Mouse (Mus musculus) T-helper 1 cell (primary cell): ENCODE measurements around the gene Rbm45.

Experiments
- in situ Hi-C: fragments of 300-600 bp; cut with MboI, MseI; formaldehyde crosslinking; loops from one replicate; pipeline ENCODE4 v1.15.1; 2025; ENCODE audit warnings: high pct_unique_total_duplicates

The Rbm45 gene

DNA sequence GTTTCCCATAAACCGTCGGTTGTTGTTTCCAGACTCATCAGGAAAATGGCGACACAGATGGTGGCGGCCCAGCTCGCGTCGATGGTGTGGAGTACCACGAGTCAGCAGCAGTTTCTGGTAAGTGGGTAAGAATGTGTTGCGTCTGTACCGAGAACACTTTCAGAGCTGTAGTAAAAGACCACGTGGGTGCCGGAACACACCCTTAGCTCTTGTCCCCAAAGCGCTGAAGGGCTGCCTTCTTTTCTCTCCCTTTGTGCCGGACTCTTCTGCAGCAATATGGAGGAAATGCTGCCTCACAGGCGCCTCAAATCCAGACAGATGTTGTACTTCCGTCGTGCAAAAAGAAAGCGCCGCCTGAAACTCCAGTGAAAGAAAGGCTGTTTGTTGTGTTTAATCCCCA, 8.9 kb downstream of the Rbm45 start:
- in situ Hi-C loops, result loop anchor here (25.0 kb wide), 1 partner anchor 1534 kb away; no protein-coding TSS in a partner anchor

DNA sequence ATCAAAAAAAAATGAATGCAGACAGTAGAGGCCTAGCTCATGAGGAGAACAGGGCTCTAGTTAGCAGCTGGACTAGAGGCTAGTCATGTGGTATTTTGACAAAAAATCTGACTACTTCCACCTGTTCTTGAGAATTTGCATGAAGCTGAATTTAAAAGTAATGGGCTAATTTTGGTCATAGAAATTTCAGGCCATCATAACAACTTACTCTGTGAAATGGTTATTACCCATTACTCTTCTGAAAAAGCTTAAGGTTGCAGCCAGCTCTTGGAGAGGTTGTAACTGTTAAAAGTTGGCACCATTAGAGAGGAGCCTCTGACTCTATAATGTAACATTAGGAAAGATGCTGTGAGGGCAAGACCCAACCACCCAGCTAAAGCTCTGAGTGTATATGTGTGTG, 16.7 kb downstream of the Rbm45 start:
- in situ Hi-C loops, result loop anchor here (25.0 kb wide), 1 partner anchor 1526 kb away; no protein-coding TSS in a partner anchor

DNA sequence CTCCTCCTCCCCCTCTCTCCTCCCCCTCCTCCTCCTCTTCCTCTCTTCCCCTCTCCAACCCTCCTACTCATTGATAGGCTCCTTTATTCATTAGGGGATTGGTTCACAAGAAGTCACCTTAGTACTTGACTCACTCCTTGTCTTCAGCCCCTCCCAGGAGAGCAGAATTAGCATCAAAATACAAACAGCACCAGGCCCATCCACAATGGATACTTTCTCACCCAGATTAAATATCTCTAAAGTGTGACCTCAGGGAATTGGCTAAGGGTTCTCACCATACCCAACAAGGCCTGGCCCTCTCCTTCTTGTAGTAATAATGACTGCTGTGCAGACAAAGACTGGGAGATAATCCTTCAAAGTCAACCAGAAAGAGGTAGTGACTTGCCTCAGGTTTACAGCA, 30.4 kb downstream of the Rbm45 start:
- in situ Hi-C loops, result no loop called here

DNA sequence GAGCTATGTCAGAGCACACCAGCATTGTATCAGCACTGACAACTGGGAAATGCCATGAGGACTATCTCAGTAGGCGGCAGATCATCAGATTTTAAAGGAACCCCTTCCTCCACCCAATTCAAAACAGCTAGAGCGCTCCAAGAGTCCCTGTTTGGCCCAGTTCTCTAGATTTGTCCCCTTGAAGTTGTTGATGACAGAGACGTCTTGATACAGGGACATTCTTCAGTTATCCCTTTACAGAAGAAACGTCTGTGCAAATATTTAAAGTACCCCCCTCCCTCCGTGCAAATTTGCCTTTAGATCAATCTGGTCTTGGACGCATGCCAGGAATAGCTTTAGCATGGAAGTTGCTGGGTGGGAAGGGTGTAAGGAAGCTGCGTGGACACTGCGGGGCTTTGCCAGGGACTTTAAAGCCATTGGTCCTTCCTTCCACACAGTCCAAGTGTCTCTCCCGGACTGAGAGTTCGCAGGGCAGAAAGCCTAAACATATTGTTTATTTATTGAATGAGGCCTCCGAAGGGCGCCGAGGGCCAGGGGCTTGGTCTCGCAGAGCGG, 35.9 kb downstream of the Rbm45 start:
- in situ Hi-C loops, result no loop called here

DNA sequence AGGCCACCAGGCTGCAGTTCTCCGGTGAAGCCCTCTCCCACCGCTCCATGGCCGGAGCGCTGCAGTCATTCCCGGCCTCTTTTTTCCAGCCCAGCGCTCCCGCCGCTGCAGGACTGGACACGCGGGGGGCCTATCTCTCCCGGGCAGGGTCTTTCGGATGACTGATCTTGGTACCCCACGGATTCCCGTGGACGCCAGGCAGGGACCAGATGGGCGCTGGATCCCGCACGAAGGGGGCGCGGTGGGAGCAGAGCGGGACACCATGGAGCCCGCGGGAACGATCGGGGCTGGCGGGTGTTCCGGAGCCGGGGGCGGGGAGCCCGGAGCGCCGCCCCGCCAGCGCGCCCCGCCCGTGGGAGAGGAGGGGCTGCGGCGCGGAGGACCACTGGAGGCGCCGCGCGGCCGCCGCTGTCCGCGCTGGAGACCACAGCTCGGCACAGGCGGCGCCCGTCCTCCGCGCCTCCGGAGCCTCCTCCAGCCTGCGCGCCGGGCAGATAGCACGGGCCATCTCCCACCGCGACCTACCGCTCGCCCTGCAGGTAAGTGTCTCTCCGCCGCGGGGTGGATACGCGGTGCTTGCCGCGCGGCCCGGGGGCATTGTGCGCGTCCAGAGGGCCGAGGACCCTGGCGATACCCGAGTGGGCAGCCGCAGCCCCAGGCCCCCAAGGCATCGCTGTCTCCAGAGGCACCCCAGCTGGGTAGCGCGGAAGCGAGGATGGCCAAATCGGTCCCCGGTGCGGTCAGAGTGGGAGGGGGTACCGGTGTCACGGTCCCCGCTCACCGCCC, 36.6 kb downstream of the Rbm45 start, which contains the start of gene Osbpl6:
Osbpl6 (plus strand) TSS at position 358 of the 786 bp plus-strand sequence.
- in situ Hi-C loops, result no loop called here

DNA sequence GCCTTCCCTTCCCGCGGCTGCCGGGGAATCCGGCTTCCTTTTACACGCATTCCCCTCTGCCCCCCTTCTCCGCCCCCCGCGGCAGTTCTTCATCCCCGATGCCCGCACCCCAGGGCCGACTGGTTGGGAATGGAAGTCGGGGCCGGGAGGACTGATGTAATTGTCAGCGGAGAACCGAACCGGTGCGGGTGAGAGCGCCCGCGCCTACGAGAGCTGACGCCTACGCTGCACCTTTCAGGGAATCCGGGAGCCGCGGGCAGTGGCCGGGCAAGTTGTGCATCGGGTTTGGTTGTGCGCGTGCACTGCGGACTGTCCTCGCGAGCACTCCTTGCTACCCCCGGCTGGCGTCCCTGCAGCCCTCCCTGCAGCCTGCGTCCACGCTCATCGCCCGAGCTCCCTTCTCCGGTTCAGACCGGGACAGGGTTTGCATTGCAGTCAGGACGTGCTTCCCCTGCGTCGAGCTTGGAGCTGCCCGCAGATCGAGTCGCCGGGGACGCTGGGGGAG, 37.2 kb downstream of the Rbm45 start:
- in situ Hi-C loops, result no loop called here

DNA sequence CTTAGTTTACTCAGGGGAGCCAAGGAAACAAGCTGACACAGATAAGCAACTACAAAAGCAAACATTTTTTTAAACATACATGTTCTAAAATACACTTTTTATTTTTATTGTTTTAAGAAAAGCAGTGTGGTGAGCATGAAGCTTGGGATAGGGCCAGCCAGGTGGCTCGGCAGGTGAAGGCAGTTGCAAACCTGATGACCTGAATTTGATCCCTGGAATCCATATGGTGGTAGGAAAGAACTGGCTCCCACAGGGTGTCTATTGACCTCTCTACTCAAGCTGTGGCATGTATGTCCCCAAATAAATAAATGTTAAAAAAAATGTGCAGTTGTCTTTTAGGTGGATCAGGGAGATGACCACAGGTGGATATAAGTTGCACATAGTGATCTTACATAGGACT, 39.7 kb downstream of the Rbm45 start:
- in situ Hi-C loops, result no loop called here

DNA sequence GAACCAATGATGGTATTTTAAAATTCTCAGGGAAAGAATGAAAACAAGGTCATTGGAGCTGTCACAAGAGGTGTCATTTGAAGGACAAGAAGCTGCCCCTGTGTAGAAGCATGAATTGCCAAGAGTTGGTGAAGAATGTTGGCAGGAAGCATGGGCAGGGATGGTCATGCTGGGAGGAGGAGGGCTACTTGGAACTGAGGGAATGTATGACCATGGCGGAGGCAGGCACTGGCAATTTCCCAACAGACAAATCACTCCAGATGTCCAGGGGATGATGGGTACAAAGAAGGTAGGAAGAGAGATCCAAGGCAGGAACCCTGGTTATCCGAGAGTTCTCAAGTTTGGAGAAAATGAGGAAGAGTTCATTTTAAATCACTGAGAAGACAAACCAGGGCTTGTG, 40.2 kb downstream of the Rbm45 start:
- in situ Hi-C loops, result no loop called here

DNA sequence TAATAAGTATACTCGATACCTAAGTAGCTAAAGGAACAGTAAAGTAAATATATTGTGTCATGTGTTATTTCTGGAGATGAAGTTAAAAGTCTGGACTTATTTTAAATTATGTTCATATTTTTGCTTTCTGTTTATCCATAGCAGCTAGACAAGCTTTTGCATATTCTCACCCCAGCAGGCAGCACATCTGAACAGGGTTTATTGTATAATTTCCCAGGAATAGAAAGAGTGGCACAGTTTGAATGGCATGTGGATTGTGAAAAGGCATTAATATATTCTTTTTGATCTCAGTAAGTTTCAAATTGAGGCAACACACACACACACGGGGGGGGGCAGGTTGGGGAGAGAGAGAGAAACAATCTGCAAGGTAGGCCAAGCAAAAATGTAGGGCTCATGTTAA, 43.1 kb downstream of the Rbm45 start:
- in situ Hi-C loops, result no loop called here

DNA sequence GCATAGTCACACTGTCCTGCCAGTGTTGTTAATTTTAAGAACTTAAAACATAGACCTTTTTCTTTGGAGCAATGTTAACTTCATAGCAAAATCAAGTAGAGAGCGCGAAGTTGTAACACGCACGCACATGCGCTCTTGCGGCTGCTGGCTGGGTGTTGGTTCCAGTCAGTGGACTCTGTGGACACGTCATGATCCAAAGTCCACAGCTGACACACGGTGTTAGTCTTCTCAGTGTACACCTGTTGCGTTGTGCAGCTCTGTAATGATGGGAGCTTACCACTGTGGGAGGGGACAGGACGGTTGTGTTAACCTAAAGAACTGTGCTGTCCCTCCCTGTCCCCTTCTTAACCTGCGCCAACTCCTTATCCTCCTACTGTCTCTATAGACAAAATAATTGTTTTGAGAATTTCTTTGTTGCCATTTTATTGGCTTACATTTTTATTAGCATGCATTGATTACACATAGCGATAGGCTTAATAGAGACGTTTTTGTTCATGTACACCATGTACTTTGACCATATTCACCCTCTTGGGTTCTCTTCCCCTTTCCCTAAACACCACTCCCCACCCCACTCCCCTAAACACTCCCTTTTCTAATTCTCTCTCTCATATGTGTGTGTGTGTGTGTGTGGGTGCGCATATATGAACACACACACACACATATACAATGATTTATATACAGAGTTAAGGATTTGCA, 47.8 kb downstream of the Rbm45 start:
- in situ Hi-C loops, result no loop called here

DNA sequence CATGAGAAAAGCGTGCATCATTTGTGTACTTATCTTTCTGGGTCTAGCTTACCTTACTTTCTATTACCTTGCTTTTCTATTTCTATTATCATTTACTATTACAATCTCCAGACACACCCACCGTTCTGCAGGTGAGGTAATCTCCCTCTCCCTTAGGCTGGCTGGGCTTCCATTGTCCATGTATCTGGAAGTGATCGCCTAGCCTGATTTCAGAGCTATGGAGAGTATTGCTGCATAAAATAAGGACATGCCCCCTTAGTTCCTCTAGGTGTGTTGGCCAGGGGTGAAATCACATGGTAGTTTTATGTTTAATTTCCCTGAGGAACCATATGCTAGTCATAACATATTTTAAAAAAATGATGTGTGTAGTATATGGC, 48.3 kb downstream of the Rbm45 start:
- in situ Hi-C loops, result no loop called here

DNA sequence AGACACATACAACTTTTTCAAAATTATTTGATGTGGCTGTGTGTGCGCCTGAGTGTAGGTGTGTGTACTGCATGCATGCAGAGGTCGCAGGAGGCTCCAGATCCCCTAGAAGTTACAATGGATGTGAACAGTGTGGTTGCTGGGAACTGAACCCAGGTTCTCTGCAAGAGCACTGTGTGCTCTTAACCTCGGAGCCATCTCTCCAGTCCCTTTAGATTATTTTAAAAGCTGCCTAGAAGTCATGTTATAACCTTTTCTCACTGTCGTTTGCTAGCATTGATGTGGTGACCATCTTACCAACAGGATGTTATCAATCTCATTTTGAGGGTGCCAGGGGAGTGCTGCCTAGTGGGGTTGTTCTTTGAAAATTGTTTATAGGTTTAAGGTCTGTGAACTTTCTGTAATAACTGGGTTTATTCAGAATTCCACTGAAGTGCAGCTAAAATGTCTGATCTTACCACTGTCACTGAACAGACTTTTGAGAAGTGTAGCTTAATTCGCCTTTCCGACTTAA, 51.7 kb downstream of the Rbm45 start:
- in situ Hi-C loops, result no loop called here

DNA sequence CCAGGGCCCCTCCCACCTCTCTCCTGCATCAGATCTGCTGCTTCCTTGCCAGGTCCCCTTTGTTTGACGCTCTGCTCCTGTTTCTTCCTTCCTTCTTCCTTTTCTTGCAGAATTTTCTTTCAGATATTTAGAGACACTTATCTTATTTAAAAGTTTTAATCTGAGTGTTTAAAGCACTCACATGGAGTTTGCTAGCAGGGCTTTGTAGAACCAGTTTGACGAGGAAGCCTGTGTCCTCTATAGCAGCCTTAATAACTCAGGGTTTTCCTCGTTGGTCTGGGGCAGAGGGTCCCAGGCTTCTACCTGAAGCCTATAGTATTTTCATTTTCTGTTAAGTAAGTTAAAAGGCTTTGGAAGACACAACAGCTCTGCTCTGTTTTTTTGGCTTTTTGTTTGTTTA, 57.0 kb downstream of the Rbm45 start:
- in situ Hi-C loops, result no loop called here

DNA sequence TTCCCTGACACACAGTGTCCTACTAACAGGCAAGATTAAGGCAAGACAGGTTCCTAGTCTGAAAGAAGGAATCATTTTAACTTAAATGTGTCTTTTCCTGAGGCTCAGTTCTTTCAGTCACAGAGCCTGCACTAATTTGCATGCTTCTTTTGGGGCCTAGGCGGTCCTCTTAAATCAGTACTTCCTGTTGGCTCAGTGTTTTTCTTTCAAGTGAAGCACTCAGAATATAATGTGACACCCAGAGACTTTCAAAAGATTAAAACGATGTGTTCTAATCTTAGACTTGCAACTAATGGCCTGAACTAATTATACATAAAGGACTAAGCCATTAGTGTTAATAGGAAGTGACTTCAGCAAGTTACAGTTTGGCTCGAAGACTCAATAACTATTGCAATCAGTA, 59.5 kb downstream of the Rbm45 start:
- in situ Hi-C loops, result no loop called here

DNA sequence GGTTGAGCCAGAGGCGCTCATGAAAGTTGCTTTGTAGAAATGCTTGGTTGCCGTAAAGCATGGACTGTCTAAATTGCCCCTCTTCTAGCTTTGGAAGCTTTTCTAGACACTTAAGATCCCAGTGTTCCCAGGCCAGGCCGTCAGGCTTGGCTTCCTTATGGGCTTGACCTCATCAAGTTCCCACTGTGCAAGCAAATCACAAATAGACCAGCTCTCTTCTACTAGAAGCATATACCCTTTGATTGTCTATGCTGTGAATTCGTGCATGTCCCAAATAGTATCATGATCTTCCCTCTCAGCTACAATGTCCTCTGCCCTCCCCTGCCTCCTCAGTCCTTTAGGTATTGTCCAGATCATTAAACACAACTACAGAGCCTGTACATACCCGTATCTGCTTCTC, 60.1 kb downstream of the Rbm45 start:
- in situ Hi-C loops, result no loop called here

DNA sequence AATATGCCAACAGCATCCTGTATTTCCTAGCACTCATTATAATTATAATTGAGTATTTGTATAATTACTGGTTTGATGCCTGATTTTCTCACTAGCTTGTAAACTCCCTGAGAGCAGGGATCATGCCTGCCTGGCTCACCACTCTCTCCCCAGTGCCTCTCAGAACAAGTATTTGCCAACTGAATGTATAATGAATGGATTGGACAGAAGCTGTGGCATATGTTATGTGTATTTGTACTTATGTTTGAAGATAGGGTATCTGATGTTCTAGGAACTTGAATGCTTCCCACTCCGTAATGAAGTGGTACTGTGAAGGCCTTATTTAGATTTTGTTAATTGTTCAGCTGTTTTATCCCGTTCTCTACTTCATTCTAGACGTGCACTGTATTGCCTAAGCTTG, 60.8 kb downstream of the Rbm45 start:
- in situ Hi-C loops, result no loop called here
